Mouse (Mus musculus) lung, postnatal 14 days (tissue): Measurements from ENCODE around the gene Mthfd1.

ENCODE experiments used
- DNase-seq: peaks from one replicate; pipeline ENCODE4 v3.0.0; 2021

The Mthfd1 gene

GRCm38 (mm10) chr12:76361405-76362302, 106.6 kb downstream of the Mthfd1 start:
- DNase-seq: no peak

GRCm38 (mm10) chr12:76362303-76362676, 107.2 kb downstream of the Mthfd1 start:
- DNase-seq: no peak

GRCm38 (mm10) chr12:76366276-76366675, 111.2 kb downstream of the Mthfd1 start:
- no peak for DNase-seq

GRCm38 (mm10) chr12:76367096-76367995, 112.2 kb downstream of the Mthfd1 start:
- no peak for DNase-seq

GRCm38 (mm10) chr12:76368201-76368789, 113.2 kb downstream of the Mthfd1 start:
- DNase-seq: no peak

GRCm38 (mm10) chr12:76368790-76369205, 113.7 kb downstream of the Mthfd1 start:
- DNase-seq: peak; percentile 45
